Mouse (Mus musculus) left cerebral cortex, adult 9 months (tissue): ENCODE data around the gene Bpifb2.

Source experiments
- DNase-seq, 2 experiments: peaks; one replicate each; pipeline ENCODE4 v3.0.0; 2022; ENCODE audit warnings: low spot score in 2 of 2

Bpifb2 gene

DNA sequence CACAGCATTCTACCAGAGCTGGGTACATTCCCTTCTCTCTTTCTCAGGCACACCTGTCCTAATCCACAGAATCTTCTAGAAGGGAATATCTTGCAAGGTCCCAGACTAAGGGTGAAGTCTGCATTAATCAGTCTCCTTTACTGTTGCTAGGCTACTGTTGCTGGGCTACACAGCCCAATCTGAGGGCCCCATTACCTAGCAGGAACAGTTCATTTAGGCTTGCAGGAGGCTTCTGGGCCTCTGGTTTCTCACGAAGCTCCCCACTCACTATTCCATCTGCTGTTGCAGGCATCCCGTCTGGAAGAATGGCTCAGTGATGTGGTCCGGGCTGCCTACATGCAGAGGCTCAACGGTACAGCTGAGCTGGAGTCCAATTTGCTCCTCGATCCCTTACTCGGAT lies 56.3 kb downstream of the Bpifb2 start:
- no peak for DNase-seq

DNA sequence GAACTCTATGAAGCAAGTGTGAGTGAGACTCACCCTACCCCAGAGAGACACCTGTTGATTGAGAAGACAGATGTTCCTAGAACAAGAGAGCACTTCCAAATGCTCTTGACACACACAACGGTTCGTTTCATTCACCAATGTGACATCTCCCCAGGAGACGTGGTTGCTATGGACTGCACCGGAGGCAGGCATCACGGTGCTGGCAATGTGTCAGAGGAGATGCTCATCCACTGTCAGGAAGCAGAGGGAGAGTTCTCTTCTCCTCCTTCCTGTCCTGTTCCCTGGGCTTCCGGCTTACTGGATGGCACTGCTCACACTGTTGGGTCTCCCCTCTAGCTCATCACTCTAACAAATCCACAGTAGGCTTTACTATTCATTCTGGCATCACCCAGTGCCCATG lies 58.5 kb downstream of the Bpifb2 start:
- DNase-seq: no peak

- DNase-seq: no peak
Measured at GRCm38 (mm10) chr2:153935348-153935747, 60.5 kb downstream of the Bpifb2 start.

DNA sequence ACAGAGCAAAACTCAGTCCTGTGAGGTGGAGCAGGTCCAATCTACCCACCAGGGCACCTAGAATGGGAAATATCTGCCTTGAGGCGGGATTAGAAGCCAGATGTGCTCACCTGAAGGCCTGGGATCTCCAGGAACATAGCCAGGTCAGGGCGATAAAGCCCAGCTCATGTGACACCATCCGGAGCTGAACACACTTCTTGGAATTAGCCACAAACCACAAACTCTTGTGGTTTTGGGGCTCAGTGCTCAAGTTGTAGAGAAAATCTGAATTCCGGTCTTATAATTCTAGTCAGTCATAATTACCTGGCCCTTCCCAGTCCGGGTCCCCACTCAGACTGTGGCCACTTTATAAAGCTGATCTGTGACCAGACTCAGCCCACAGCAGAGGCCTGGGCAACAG lies 63.0 kb downstream of the Bpifb2 start, which contains the start of gene Bpifb4:
TSS of gene Bpifb4 (plus strand) at position 370 of the 400 bp plus-strand sequence.
- DNase-seq: no peak

- peak in 1 of 2 experiments; percentile 64 for DNase-seq
Measured at GRCm38 (mm10) chr2:153943537-153943936, 68.7 kb downstream of the Bpifb2 start.

GRCm38 (mm10) chr2:153944567-153944966 lies 69.7 kb downstream of the Bpifb2 start:
- no peak for DNase-seq
